Mouse (Mus musculus) forebrain, embryonic 14.5 days (tissue): ENCODE measurements around the gene Avil. TPM values are rescaled to one million over a fixed set of nuclear protein-coding genes. Genes with fewer than 3 reads are reported as not detected.

Experiments used
- ATAC-seq: fragments of 200-750 bp; cut with Nextera tagmentation; 2 replicates; pipeline ENCODE4 v1.8.0; 2017; ENCODE audit warnings: mild to moderate bottlenecking, moderate library complexity
- DNase-seq: peaks from one replicate; pipeline ENCODE4 v3.0.0-alpha.2; 2015; ENCODE audit warnings: low spot score
- H3K27ac ChIP-seq: fragments of 300-500 bp; sonication (generic); 2 replicates; pipeline ENCODE4 v1.5.1; 2014; ENCODE audit warnings: low read depth, mild to moderate bottlenecking, control low read depth, low read length, moderate library complexity
- H3K27me3 ChIP-seq: fragments of 300-500 bp; sonication (generic); replicated peaks from 2 replicates; pipeline ENCODE4 v1.6.1; 2014; ENCODE audit warnings: low read length, control low read depth, mixed read lengths; ENCODE audit not compliant: control insufficient read depth, insufficient read depth
- H3K36me3 ChIP-seq: fragments of 300-500 bp; sonication (generic); 2 replicates; pipeline ENCODE4 v1.6.1; 2014; ENCODE audit warnings: low read length, control low read depth; ENCODE audit not compliant: control insufficient read depth, insufficient read depth
- H3K4me1 ChIP-seq: fragments of 300-500 bp; sonication (generic); 2 replicates; pipeline ENCODE4 v1.6.1; 2014; ENCODE audit warnings: antibody characterized with exemption, low read length, control low read depth; ENCODE audit not compliant: control insufficient read depth, insufficient read depth
- H3K4me2 ChIP-seq: fragments of 300-500 bp; sonication (generic); 2 replicates; pipeline ENCODE4 v1.6.1; 2014; ENCODE audit warnings: mild to moderate bottlenecking, control low read depth, low read length
- H3K4me3 ChIP-seq: fragments of 300-500 bp; sonication (generic); 2 replicates; pipeline ENCODE4 v1.5.1; 2014; ENCODE audit warnings: low read depth, low read length, control low read depth
- H3K9ac ChIP-seq: fragments of 300-500 bp; sonication (generic); 2 replicates; pipeline ENCODE4 v1.6.1; 2014; ENCODE audit warnings: mild to moderate bottlenecking, low read length, control low read depth, moderate library complexity
- H3K9me3 ChIP-seq: fragments of 300-500 bp; sonication (generic); replicated peaks from 2 replicates; pipeline ENCODE4 v1.6.1; 2016; ENCODE audit warnings: low read length, control low read depth, mixed read lengths; ENCODE audit not compliant: control insufficient read depth
- WGBS: fragments of 180-500 bp; shearing (Covaris S2); extraction: QIAGEN DNeasy Blood & Tissue Kit; methylation state at CpG from one replicate; pipeline ENCODE4 v1.1.7; 2014; 5-methylcytosine and 5-hydroxymethylcytosine counted together
- polyA plus RNA-seq: library from polyadenylated mRNA; unstranded; fragments of >200 nt; fragmentation: Nextera tagmentation; extraction: Ambion mirVana; gene quantifications from 2 replicates; pipeline ENCODE4 v1.2.1, GENCODE M21; 2014

The Avil gene
- polyA plus RNA-seq, 1 experiment from 2014 or later: 0.70 TPM

- Histone ChIP-seq H3K9ac (no peak overlapping the region), H3K4me1 (peaks cover 64% of the 10 kb centered on the region), H3K4me3 (no peak overlapping the region), H3K27me3 (no peaks in the 10 kb centered on the region), H3K27ac (peak overlapping the region; percentile 70; the same call in 1 of the 2 replicates), H3K4me2 (no peak overlapping the region), H3K9me3 (no peaks in the 10 kb centered on the region), H3K36me3 (peaks cover 5% of the 10 kb centered on the region)
- no peak for DNase-seq
- ATAC-seq: no peak
- WGBS: 91% methylated on average over 9 of the region's 9 CpGs
These were observed 14.9 kb upstream of the Avil start for GRCm38 (mm10) chr10:126985579-126985978.

DNA sequence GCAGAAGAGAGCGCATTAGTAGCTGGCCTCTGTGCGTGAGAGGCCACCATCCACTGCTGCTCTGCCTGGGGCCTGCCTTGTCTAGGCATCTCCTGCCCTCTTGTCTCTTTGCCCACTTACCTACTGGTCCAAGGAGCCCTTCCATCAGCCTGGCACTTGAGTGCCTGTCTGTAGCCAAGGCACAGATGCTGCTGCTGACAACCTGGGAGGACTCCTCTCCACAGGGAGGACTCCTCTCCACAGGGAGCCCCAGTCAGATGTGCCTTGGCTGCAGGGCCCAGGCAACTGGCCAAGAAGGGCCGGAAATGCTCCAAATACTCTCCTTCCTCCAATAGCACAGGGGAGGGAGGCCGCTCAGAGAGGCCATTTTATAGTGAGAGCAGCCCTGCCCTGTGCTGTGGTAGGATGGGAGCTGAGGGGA is 14.0 kb upstream of the Avil start:
- peaks cover 55% of the 10 kb centered on the region for H3K4me1 ChIP-seq
- WGBS: 51% methylated on average over 4 of the region's 4 CpGs
- no peak overlapping the region for H3K4me2 ChIP-seq
- peaks cover 7% of the 10 kb centered on the region for H3K36me3 ChIP-seq
- H3K27ac ChIP-seq: peak overlapping the region; percentile 70
- no peaks in the 10 kb centered on the region for H3K9me3 ChIP-seq
- peak overlapping the region; percentile 8; the same call in 1 of the 2 replicates for H3K9ac ChIP-seq
- H3K4me3 ChIP-seq: no peak overlapping the region
- peak; percentile 82 for DNase-seq
- H3K27me3 ChIP-seq: no peaks in the 10 kb centered on the region
- ATAC-seq: peak; percentile 47

DNA sequence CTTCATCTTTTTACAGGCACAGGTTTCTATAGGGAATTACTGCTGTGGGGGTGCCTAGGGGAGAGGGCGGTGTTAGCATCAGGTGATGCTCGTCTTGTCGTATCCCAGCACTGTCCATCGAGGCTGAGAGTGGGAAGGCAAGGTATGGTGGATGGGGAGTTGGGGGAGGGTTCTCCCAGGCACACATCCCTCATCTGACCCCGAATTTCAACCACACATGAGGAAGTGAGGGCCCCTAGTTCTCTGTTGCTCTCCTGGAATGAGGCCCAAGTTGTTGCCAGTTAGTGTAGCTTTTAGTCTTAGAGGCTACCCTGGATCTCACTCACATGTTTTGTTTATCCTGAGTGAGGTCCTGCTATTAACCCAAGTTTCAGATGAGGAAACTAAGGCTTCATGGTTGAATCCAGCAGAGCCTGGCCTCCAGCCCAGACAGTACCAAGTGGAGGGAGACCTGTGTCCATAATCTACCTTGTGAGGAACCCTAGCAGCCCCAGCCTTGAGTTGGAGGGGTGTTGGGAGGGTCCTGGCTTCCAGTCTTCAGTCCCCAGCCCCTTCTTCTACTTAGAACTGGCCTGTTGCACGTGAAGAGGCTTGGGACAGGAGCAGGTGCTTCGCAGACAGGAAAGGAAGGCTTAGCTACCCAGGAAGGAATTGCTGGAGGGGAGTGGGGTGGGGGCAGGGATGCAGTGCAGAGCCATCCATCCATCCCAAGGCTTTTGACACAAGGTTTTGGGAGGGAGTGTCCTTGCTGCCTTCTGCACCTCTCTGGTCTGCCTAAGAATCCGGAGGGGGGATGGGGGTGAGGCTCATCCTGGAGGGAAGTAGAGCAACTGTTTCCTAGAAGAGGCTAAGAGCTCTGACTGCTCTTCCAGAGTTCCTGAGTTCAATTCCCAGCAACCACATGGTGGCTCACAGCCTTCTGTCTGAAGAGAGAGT is 13.1 kb upstream of the Avil start:
- no peak overlapping the region for H3K4me2 ChIP-seq
- no peaks in the 10 kb centered on the region for H3K9me3 ChIP-seq
- H3K27ac ChIP-seq: no peak overlapping the region
- H3K36me3 ChIP-seq: peaks cover 11% of the 10 kb centered on the region
- no peak for DNase-seq
- ATAC-seq: no peak
- H3K9ac ChIP-seq: no peak overlapping the region
- WGBS: 62% methylated on average over 8 of the region's 8 CpGs
- no peak overlapping the region for H3K4me3 ChIP-seq
- no peaks in the 10 kb centered on the region for H3K27me3 ChIP-seq
- H3K4me1 ChIP-seq: peaks cover 46% of the 10 kb centered on the region

DNA sequence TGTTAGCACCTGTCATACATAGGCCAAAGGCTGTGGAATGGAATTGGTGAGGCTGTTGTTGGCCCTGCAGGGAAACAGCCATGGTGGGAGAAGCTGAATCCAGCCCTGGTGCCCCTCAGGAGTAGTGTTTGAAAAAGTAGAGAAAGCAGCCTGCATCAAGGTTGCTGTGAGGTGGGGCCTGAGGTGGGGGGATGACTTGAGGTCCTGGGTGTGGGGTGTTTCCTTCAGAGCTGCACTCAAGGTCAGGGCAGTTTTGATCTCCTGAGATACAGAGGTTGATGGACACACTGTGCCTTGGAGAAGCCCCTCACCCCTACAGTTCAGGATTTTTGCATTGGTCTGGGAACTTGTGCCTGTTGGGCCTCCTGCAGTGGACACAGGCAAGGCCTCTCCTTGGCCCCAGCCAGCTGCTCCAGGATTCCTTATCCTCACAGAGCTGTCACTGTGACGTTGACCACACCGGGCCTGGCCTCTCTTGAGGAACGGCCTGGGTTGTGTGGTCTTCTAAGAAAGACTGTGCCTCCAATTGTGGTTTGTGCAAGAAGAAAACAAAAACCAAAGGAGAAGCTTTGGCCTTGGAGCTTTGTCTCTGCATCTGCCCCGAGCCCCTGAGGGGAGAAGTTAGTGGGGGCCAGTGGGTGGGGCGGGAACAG is 11.9 kb upstream of the Avil start:
- Histone ChIP-seq H3K4me3 (no peak overlapping the region), H3K9ac (no peak overlapping the region), H3K9me3 (no peaks in the 10 kb centered on the region), H3K4me2 (no peak overlapping the region), H3K27ac (no peak overlapping the region), H3K4me1 (peaks cover 35% of the 10 kb centered on the region), H3K27me3 (no peaks in the 10 kb centered on the region), H3K36me3 (peaks cover 22% of the 10 kb centered on the region)
- 65% methylated on average over 5 of the region's 5 CpGs for whole genome bisulfite sequencing
- DNase-seq (no peak), ATAC-seq (no peak)

GRCm38 (mm10) chr10:126990313-126991056 is 10.0 kb upstream of the Avil start:
- no peak overlapping the region for H3K4me2 ChIP-seq
- no peaks in the 10 kb centered on the region for H3K9me3 ChIP-seq
- H3K4me3 ChIP-seq: no peak overlapping the region
- DNase-seq (peak; percentile 88), ATAC-seq (peak; percentile 78)
- peaks cover 41% of the 10 kb centered on the region for H3K36me3 ChIP-seq
- no peak overlapping the region for H3K9ac ChIP-seq
- 63% methylated on average over 7 of the region's 7 CpGs for WGBS
- H3K4me1 ChIP-seq: peaks cover 21% of the 10 kb centered on the region
- H3K27me3 ChIP-seq: no peaks in the 10 kb centered on the region
- no peak overlapping the region for H3K27ac ChIP-seq

DNA sequence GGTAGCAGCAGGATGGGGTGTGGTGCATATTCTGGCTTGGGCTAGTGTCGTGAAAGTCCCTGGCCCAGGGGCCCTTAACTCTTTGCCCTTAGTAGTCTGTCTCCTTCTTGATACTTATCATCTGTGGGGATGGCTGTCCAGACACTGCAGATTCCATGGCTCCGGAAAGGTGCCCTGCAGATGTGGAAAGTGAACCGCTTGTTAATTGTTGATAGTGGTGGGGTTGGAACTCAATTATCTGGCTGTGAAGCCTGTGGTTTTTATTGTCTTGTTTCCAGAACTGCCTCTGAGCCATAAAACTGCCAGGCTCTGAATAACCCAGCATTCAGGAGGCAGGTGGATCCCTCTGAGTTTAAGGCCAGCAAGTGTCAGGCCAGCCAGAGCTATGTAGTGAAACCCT is 8.8 kb upstream of the Avil start:
- no peak overlapping the region for H3K9ac ChIP-seq
- ATAC-seq: no peak
- H3K4me1 ChIP-seq: peaks cover 11% of the 10 kb centered on the region
- H3K4me3 ChIP-seq: no peak overlapping the region
- peaks cover 48% of the 10 kb centered on the region for H3K36me3 ChIP-seq
- no peak for DNase-seq
- H3K9me3 ChIP-seq: no peaks in the 10 kb centered on the region
- 74% methylated on average over 3 of the region's 3 CpGs for WGBS
- no peak overlapping the region for H3K4me2 ChIP-seq
- H3K27me3 ChIP-seq: no peaks in the 10 kb centered on the region
- H3K27ac ChIP-seq: no peak overlapping the region

- DNase-seq (no peak), ATAC-seq (no peak)
- 96% methylated on average over 3 of the region's 3 CpGs for WGBS
These were observed 6.9 kb upstream of the Avil start for GRCm38 (mm10) chr10:126993621-126994020.

DNA sequence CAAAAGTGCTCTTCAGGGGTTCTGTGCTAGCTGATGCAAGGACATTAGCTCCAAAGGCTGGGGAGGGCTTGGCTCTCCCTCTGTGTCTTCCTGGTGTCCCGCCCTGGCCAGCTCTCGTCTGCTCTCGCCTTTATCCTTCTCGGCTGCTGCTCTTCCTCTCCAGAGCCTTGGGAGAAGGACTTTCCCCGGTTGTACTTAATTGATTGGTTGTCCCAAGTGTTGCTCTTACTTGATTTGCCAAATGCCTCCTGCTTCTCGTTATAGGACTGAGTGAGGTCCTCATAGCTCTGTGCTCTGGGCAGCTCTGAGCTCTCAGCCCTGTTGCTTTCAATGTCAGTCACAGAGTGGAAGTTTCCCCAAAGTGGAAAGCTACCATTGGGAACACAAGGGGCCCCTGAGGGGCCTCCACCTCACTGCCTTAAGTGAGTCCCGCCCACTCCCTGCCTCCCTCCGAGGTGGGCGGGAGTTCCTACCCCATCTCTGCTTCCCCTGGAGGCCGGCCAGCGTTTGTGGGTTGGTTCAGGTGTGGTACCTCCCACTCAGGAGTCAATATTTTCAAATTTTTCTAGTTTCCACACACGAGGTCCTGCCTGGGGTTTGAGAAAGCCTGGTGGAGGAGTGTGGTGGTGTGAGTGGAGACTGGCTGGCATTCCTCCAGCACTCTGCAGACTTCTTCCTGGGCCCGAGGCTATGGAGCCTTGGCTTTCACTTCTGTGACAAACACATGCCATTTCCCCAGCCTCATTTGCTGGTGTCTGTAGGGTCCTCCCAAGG is 3.0 kb upstream of the Avil start:
- ATAC-seq (no peak), DNase-seq (no peak)
- H3K36me3 ChIP-seq: peaks cover 71% of the 10 kb centered on the region
- H3K27me3 ChIP-seq: no peaks in the 10 kb centered on the region
- no peak overlapping the region for H3K27ac ChIP-seq
- no peak overlapping the region for H3K4me3 ChIP-seq
- H3K4me2 ChIP-seq: no peak overlapping the region
- no peaks in the 10 kb centered on the region for H3K4me1 ChIP-seq
- H3K9me3 ChIP-seq: no peaks in the 10 kb centered on the region
- WGBS: 67% methylated on average over 13 of the region's 13 CpGs
- no peak overlapping the region for H3K9ac ChIP-seq

More at GRCm38 (mm10) chr10:126993621-126994020, 6.9 kb upstream of the Avil start:
- H3K36me3 ChIP-seq: peaks cover 64% of the 10 kb centered on the region
- H3K27me3 ChIP-seq: no peaks in the 10 kb centered on the region
- H3K9ac ChIP-seq: no peak overlapping the region
- H3K27ac ChIP-seq: no peak overlapping the region
- H3K4me2 ChIP-seq: no peak overlapping the region
- H3K4me1 ChIP-seq: no peaks in the 10 kb centered on the region
- H3K9me3 ChIP-seq: no peaks in the 10 kb centered on the region
- no peak overlapping the region for H3K4me3 ChIP-seq
